Mouse (Mus musculus) erythroid progenitor cell, adult 5-6 weeks (primary cell): ENCODE data around the gene Irs1. TPM values are rescaled to one million over a fixed set of nuclear protein-coding genes. Genes with fewer than 3 reads are reported as not detected.

Experiments
- ATAC-seq: replicated peaks from 2 replicates; pipeline ENCODE4 v1.8.0; 2016; ENCODE audit warnings: moderate number of reproducible peaks, mild to moderate bottlenecking, moderate TSS enrichment, inconsistent platforms; ENCODE audit not compliant: poor library complexity, low FRiP score, severe bottlenecking
- total RNA-seq, 2 experiments: library from RNA; stranded (forward) in 1 of 2; stranded (reverse) in 1 of 2; fragments of 150-400 nt in 1 of 2; fragments of 186-747, 209-891 nt in 1 of 2; gene quantifications; 2 replicates each; pipeline versions ENCODE4 v1.2.3 to v1.2.4; 2015 to 2017; ENCODE audit warnings: low replicate concordance in 2 of 2

Gene Irs1
- total RNA-seq, 2 experiments from 2014 or later = 0.84 TPM; not detected in 1

- ATAC-seq = no peak
These were observed 90.6 kb downstream of the Irs1 start for GRCm38 (mm10) chr1:82200636-82201035.

- ATAC-seq = no peak
These were observed 91.3 kb downstream of the Irs1 start for GRCm38 (mm10) chr1:82199918-82200317.

- ATAC-seq = no peak
These were observed 99.6 kb downstream of the Irs1 start for GRCm38 (mm10) chr1:82191579-82191978.

GRCm38 (mm10) chr1:82189516-82189915 lies 101.7 kb downstream of the Irs1 start:
- no peak for ATAC-seq

GRCm38 (mm10) chr1:82188549-82189231 lies 102.5 kb downstream of the Irs1 start:
- ATAC-seq = no peak

GRCm38 (mm10) chr1:82183913-82184442 lies 107.2 kb downstream of the Irs1 start:
- ATAC-seq = no peak

Other genes starting within 250 kb of the Irs1 start
- not detected in 2 replicates for gene Gm9747, start 58.3 kb downstream of the Irs1 start, total RNA-seq (2015; ENCODE audit: low replicate concordance)
- gene Gm9747, start 58.3 kb downstream of the Irs1 start, total RNA-seq (2017; ENCODE audit: low replicate concordance) = not detected in 2 replicates
- gene Rhbdd1, start 25.0 kb upstream of the Irs1 start, total RNA-seq (2015; ENCODE audit: low replicate concordance) = 12.2 and 13.0 TPM in 2 replicates
- gene Rhbdd1, start 25.0 kb upstream of the Irs1 start, total RNA-seq (2017; ENCODE audit: low replicate concordance) = 7.1 and 9.8 TPM in 2 replicates